Mouse (Mus musculus): ENCODE measurements at regions not wholly inside any gene's neighbourhood (a gene's known extent, or its start where the extent isn't known, plus 50 kb on each side); places are given as distances from the start of the nearest gene placed in this dataset.

DNA sequence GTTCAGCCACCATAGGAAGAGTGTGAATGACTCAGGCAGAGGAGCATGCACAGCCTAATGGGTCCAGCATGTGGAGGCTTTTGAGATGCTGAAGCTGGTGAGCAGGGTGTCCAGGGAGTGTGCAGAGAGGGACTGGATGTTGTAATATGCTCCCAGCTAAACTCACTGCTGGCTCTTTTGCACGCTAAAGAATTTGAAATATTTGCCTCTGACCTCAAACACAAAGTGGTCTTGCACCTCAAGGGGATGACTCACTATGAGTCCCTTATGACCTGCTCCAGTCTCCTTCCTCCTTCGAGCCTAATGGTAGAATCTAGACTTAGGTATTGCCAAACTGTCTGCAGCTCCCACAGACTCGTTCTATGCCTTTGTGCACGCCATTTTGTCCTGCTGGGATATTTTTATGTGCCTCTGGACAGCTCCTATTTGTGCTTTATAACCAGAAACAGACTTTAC lies 55.0 kb upstream of the Slit3 start:
- DNase-seq (ENCODE audit: low spot score): no peak

DNA sequence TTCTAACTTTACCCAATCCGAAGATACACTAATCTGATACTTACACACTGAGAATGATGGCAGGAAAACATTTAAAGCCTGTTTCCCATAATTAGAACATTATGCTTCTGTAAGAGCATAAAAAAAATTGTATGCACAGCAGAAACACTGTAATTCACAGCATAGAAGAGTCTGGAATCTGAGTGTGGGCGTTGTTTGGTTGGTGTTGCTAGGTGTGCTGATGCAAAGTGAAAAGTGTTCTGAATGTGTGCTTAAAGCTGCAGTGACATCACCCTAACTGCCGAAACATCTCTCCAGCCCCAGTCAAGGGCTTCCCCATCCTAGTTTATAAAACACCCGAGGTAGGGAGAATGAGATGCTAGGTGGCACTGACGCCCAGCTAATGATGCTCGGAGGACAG lies 63.2 kb upstream of the Slit3 start:
- DNase-seq (ENCODE audit: low spot score): no peak

DNA sequence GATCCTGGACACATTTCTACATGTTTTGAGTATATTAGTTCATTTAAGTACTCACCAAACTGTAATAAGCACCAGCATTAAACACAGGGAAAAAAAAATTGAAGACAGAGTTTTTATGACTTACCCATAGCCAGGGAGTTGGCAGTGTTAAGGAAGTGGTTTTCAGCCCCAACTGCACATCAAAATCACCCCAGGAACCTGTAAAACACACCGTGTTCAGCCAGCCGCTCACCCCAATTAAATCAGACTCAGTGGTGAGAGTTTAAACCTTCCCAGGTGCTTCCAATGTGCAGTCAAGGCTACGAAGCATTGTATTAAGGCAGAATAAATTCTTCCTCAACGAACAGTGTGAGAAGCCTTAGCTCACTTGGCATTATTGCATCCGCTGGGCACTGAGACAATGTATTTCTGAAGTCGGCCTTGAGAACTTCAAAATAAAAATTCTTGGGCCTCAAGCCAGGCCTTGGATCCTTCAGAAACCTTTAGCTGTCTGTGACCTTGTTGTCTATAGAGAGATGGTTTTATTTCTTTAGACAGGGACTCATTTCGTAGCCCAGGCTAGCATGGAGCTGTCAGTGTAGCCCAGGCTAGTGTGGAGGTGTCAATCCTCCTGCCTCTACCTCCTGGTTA lies 65.4 kb upstream of the Slit3 start:
- peak; percentile 48 for DNase-seq (ENCODE audit: low spot score)

DNA sequence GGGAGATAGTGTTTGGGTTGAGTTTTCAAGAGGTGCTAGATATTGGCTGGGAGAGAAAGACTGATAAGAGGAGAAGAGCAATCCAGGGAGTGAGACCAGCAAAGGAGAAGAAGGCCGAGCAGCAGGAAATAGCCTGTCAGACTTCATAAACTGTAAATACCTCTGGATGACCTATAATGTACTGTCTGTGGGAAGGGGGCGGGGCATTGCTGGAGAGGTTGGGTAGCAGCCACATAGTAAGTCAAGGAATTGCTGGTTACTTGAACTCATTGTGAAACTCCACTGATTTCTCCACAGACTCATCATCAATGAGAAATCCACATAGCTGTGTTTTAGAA lies 67.4 kb upstream of the Slit3 start:
- no peak for DNase-seq (ENCODE audit: low spot score)

DNA sequence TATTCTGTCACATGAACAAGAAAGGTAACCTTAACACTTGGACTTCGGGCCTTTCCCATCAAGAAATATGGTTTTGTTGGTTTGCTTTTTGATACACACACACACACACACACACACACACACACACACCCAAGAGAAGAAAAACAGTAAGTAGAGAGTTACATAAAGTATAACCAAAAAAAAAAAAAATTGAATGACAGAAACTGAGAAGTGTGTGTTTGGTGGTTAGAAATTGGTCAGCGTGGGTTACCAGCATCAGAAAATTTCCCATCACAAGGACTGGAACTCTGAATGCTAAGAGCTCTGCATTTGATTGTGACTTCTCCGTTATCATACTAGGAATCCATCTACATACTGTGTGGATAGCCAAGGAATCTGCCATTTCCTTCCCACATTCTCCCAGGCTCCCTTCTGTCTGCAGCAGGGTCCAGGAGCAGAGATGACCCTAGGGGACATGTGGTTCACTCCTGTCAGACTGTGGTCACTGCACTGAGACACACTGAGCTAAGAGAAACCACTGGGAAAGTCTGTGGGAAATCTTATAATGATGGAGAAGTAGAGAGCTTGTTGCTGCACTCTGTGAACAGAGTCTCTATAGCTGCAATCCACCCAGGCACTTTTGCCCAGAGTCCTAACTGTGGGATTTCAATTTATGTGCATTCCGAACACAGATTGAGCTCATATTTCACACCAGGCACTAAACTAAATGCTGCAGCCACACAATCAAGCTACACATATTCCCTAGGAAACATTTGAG lies 68.0 kb upstream of the Slit3 start:
- no peak for DNase-seq (ENCODE audit: low spot score)

DNA sequence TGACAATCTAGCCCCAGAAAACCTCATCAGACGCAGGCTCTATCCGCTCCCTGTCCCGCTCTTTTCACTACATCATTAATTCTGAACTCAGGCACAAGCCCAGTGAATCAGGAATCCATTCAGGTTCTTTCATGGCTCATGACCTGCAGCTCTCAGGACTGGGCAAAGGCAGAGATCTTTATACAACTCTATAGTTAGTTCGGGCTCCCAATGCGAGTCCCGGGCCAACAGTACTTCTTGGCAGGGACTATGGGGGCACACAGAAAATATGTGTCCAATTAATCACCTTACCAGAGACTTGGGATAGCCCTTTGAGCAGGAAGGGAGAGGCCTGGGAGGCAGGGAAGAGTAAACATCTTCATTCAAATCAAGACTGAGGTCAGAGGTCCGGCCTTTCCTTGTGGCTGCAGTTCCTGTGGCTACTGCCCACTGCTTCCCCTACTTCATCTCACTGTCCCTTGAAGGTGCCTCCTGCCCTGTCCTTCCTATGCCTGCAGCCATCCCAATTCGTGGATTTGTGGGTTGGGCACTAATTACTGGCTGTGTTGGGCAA lies 71.3 kb upstream of the Slit3 start:
- DNase-seq (ENCODE audit: low spot score): no peak

DNA sequence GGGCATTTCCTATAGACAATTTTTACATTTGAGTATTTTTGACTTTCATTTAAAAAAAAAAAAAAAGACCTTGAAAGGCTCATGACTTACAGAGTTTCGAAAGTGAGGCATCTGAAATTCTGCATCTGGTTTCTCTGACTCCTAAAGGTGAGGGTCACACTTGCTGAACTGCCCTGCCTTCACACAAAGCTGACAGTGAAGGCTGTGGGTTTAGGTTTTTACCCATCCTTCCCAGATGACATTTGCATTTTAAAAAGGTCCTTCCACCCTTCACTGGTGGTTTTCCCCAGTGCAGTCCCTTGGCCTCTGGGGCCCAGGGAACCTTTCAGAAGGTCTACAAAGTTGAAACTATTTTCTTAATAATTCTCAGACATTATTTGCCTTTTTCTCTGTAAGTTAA lies 76.4 kb upstream of the Slit3 start:
- no peak for DNase-seq (ENCODE audit: low spot score)

DNA sequence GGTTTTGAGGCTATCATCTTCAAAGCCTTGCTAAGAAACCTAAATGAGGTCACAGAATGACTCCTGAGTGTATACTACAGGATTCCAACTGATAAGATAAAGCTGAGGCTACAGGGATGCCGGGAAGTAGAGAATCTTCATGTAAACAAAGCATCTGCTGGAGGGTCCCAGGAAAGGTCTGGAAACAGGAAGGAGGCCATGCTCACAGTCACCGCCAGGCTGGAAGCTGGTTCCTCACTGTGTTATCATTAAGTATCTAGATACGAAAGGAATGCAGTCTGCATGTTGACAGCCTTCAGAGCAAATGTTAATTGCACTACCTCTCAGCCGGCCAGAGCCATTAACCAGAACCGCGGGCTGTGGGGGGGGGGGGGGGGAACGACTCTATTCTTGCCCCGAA lies 96.6 kb upstream of the Slit3 start:
- no peak for DNase-seq (ENCODE audit: low spot score)

DNA sequence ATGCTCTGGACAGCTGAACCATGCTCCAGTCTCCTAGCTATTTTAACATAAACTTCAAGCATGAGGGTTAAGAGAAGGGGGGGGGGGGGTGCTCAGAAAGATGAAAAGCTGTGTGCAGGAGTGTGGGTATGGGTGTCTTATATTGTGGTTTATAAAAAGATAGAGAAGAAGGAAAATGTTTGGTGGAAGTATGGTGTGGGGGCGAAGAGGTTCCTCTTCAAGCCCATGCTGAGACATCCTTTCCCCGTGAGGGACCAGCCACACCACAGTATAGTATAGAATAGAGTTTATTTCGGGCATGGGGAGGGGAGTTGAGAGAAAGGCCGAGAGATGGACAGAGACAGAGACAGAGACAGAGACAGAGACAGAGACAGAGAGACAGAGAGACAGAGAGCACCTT lies 97.2 kb upstream of the Slit3 start:
- DNase-seq (ENCODE audit: low spot score): no peak

DNA sequence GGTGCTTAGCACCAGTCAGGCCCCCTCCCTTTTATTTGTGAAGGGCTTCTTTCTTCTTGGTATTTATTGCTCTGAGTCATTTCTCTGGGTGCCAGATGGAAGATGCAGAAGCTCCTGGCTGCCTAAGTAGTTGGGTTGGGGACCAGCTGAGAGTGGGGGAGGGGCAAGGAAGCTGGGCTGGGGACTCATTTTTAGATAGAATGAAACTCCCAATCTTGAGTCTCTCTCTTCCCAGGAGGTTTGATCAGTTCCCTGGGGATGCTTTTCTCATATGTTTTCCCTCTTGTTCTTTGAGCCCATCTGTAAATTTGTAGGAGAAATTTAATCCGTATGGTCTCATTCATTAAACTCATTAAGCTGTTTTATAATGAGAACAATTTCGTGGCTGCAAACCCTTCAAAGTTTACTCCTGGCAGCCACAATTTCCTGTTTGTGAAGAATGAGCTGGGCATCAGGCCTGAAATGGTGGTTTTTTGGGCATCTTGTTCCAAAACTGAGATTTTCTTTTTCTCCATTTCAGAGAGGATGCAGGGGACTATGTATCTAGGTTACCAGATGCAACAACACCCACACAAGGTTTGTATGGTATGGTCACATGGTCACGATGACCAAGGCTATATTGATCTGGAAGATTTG lies 98.9 kb upstream of the Slit3 start:
- no peak for DNase-seq (ENCODE audit: low spot score)

DNA sequence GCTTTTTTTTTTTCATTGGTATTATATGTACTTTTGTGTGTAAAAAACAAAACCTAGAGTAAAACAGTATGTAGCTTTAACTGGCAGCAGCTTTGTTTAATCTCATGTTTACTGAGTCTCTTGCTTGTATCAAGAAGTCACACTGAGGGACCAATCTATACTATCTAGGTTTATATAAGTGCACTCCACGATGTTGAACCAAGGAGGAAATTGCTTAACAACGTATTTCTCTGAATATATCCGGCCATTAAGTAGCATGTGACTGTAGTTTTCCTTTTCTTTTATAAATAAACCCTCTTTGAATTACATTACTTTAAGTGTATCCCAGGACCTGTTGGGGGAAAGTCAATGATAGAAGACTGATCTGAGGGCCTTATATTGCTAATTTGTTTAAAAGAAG lies 104.0 kb upstream of the Slit3 start:
- DNase-seq (ENCODE audit: low spot score): no peak

DNA sequence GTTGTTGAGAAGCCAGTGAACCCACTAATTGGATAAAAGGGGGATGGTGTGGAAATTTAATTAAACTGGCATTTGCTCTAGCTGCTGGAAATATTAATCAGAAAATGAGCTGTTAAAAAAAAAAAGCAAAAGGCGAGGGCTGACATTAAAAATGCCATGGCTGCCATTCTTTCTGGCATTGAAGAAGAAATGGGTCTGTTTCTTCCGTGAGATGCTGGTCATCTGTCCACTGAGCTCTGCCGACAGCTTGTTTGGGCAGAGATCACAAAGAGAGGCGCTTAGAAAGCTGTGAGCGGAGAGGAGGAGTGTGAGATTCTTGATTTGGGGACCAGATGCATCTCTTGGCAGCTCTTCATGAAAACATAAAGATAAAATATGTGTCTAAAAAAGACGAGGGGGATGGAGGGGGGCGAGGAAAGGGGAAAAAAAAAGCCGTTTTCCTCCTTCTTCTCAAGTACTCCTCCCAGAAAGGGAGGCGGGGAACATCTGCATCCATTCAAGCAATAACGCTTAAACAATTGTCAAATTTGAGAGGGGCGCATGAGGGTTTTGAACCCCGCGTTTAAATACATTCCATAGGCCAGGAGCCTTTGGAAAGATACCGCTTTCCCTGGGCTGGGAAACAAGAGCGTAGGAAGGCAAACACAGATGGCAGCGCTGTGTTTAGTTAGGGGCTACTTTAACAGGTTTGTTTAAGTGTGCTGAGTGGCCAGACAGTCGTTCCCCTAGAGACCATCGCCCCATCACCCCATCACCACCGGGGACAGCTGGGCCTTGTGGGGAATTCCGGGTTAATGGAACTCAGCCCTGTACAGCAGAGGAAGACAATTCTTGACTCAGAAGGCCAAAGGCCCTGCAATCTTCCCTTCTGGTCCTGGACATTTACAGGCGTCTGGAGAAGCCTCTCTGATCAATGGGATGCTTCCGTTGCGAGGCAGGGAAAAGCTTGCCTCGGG lies 109.2 kb upstream of the Slit3 start:
- no peak for DNase-seq (ENCODE audit: low spot score)

DNA sequence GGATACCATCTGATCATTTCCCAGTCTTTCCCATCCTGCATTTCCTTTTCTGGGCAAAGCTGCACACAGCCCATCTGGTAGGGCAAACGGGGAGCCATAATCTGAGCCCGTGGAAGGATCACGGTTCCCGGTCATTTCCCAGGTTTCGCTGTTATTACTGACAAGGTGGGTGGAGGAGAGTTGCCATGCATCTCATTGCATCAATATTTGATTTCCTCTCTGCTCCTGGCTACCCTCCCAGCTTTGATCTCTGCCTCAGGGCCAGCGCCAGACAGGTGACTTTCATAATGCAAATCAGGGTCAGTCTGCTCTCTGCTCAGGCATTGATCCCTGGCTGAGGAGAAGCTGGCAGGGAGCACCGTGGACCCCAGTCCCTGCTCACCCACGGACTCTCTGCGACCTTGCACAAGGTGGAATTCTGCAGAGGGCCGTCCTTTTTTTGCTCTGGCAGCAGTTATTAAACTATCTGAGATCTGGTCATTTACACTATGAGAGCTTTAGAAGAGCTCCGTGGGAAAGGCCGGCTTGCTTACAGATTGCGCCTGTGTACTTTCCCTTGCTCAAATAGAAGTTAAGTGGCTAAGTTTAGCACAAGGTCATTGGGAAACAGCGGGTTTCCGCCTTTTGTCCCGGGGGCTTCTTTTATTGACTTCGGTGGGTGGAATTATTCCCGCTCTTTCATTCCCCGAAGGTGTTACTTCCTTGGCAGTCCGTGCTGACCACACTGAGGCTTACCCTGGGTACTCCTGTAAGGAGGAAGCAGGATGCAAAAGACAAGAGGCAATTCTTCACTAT lies 114.1 kb upstream of the Slit3 start:
- DNase-seq (ENCODE audit: low spot score): no peak

DNA sequence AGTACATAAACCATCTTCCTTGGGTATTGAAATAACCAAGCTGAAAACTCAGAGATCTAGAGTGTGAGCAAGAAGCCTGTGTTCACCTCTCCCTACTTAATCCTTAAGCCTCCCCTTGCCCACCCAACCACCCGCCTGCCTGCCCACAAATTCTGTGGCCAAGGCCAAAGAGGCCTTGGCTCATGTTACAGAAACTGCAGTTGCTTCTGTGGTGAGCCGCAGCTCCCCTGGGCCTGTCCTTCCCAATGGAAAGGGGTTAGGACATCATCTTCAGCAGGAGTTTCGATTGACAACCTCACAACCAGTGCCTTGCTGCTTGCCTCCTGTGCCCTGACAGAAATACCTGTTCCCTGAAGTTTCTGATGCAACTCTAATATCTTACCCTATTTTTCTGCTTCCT lies 115.9 kb upstream of the Slit3 start:
- DNase-seq (ENCODE audit: low spot score): no peak

DNA sequence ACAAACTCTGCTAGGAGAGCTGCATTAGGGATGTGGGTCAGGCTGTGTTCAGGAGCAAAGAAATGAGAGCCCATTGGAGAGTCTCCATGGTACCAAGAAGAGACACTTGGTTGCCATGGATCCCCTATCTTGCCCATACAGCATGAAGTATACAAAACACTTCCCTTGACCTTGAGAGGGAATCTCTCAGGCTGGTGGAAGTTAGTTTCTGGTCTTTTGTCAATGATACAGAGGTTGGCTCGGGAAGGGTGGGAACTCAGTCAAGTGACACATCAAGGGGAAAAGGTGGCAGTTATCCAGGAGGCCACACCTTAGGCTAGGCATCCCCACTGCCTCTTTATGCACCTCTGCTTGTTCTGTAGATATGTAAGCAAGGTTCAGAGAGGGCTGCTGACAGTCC lies 116.6 kb upstream of the Slit3 start:
- DNase-seq (ENCODE audit: low spot score): no peak

DNA sequence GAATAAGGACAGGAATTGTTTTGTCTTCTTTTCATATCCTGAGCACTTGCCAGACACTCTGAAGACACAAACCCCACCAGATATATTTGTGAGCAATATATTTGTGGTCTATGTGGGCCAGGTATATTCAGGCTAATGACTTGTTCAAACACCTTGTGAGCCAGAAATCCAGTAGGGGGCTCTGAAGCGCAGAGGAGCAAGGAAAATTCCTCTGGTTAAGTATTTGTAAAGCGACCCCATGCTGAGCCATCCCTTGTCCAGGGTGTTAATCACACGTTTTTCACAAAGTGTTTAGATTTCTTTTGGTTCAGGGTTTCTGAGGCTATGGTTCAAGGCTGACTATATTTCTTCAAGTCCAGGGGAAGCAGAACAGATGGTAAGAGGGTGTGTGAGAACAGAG lies 117.1 kb upstream of the Slit3 start:
- no peak for DNase-seq (ENCODE audit: low spot score)

DNA sequence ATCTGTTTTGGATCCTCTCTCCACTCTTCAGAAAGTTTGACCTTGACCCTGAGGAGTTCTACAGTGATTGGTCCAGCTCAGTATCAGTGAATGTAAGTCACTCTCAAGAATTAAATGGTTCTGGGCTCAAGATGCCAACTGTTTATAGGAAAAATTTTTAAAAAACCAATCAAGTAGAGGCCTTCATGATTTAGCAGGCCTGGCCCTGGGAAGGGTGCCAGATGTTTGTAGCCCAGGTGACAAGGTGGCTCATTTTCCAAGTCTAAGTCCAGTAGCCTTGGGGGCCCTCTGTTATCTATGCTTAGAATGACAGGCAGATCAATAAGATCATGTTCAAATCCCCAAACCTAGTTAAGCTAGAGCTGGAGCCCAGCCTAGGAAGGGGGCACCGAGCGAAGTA lies 123.1 kb upstream of the Slit3 start:
- no peak for DNase-seq (ENCODE audit: low spot score)

DNA sequence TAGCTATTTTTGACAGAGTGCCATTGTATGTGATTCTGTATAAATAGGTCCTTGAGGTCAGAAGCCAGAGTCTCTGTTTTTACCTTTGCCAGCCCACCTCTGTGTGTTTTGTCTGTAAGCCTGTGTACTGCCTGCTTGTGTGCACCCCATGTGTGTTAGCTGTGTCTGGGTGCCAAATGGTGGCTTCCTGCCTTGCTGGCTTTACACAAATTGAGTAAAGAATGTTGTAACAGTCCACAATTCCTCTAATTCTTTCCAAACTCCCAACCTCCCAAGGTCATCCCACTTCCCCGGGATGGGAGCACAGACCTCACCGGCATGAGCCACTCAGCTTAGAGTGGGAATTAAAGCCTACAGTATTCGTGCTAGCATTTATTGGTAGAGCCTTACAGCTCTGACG lies 125.5 kb upstream of the Slit3 start:
- DNase-seq (ENCODE audit: low spot score): no peak

DNA sequence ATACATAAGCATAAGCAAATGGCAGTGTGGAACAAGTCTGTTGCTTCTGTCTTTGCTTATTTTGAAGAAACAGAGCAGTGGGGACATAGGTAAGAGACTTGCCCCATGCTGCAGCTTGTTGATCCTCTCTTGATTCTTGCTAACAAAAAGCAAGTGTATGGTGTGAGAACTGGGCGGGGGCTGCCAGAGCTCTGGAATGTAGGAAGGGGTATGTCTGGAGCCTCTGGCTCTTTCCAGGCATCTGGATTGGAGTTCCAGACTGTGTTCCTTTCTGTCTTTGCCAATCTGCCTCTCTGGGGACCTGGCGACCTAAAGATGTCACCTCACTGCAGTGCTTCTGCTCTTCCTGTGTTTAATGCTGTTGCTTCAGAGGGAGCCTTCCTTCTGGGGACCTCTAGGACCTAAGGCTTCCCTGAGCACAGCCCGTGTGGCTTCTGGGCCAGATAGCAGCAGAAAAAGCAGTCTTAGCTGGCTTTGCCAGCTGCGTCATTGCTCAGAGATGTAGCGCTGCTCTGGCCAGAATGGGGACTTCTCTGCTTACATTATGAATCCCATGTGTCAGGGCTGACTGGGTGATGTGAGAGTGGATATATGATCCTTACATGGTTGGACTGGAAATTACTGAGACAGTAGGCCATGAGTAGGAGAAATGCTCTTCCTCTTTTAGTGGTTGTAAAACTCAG lies 138.1 kb upstream of the Slit3 start:
- DNase-seq (ENCODE audit: low spot score): no peak

DNA sequence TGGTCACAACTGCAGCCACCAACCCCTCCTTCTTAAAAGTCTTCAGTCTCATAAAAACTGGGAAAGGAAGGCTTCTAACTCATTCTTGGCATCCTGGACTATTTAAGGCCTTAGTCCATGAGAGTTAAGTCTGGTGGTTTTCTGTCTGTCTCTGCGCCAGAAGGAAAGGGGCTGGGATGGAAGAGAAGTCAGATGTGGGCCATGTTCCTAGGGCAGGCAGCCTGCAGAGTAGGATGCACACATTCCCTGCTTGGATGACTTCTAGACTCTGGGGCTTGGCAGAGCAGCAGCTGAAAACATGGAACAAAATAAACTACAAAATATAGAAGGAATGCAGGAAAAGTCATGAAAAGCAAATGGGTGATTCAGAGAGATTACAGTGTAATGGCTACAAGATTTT lies 140.8 kb upstream of the Slit3 start:
- no peak for DNase-seq (ENCODE audit: low spot score)

DNA sequence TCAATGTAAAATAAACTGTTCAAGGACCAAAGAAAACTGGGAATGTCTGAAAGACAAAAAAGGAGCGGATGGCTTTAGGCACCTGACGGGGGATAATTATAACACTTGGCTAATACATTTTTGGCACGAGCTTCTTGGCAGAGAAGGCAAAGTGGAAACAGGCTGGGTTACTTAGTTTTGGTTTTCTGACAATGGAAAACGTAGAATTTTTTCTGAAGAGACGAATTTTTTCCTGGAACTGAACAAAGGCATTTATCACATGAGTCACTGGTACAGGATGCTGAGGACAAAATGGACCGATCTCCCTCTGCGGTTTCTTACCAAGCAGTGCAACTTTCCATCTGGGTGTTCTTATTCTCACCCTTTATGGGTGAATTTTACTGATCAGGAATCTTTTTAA lies 143.2 kb upstream of the Slit3 start:
- DNase-seq (ENCODE audit: low spot score): no peak

All from ovary, adult 18-20 months (tissue).